Mouse (Mus musculus) large intestine, adult 2 months (tissue): ENCODE results near the gene Tnr. TPM values are rescaled to one million over a fixed set of nuclear protein-coding genes. Genes with fewer than 3 reads are reported as not detected.

Experiments
- DNase-seq: peaks from one replicate; pipeline ENCODE4 v3.0.0-alpha.2; 2012; ENCODE audit warnings: low read depth, low spot score
- WGBS: fragments of 180-500 bp; shearing (Covaris S2); methylation state at CpG from one replicate; pipeline ENCODE4 v1.1.7; 2018; 5-methylcytosine and 5-hydroxymethylcytosine counted together
- polyA plus RNA-seq: library from polyadenylated mRNA; depleted of rRNA; stranded (reverse); fragments of >200 nt; gene quantifications from 2 replicates; pipeline ENCODE4 v1.2.3, GENCODE M21; 2012

Tnr gene
- polyA plus RNA-seq, 1 experiment, result 0.04 TPM

GRCm38 (mm10) chr1:159681252-159681651 lies 157.7 kb downstream of the Tnr start:
- 58% methylated on average over 2 of the region's 2 CpGs for WGBS
- no peak for DNase-seq

- 9% methylated on average over 9 of the region's 9 CpGs for WGBS
- peak; percentile 4 for DNase-seq
Measured at GRCm38 (mm10) chr1:159686476-159687231, 163.1 kb downstream of the Tnr start.

- 46% methylated on average over 4 of the region's 4 CpGs for WGBS
- DNase-seq, result no peak
Measured at GRCm38 (mm10) chr1:159696717-159697116, 173.1 kb downstream of the Tnr start.

- DNase-seq, result no peak
- 85% methylated on average over 9 of the region's 9 CpGs for WGBS
Measured at GRCm38 (mm10) chr1:159702038-159702437, 178.5 kb downstream of the Tnr start.

GRCm38 (mm10) chr1:159704925-159705324 lies 181.4 kb downstream of the Tnr start:
- DNase-seq, result no peak
- 86% methylated on average over 3 of the region's 3 CpGs for WGBS

- no peak for DNase-seq
- 82% methylated on average over 1 of the region's 1 CpGs for WGBS
Measured at GRCm38 (mm10) chr1:159716301-159716700, 192.7 kb downstream of the Tnr start.

GRCm38 (mm10) chr1:159717016-159717415 lies 193.4 kb downstream of the Tnr start:
- WGBS, result 89% methylated on average over 9 of the region's 9 CpGs
- no peak for DNase-seq

- 83% methylated on average over 5 of the region's 5 CpGs for WGBS
- no peak for DNase-seq
Measured at GRCm38 (mm10) chr1:159723733-159724132, 200.2 kb downstream of the Tnr start.

- no peak for DNase-seq
- 71% methylated on average over 6 of the region's 6 CpGs for WGBS
Measured at GRCm38 (mm10) chr1:159729270-159729669, 205.7 kb downstream of the Tnr start.

GRCm38 (mm10) chr1:159730826-159731225 lies 207.3 kb downstream of the Tnr start:
- DNase-seq, result no peak
- WGBS, result 74% methylated on average over 4 of the region's 4 CpGs

GRCm38 (mm10) chr1:159735099-159735498 lies 211.5 kb downstream of the Tnr start:
- WGBS, result 77% methylated on average over 3 of the region's 3 CpGs

GRCm38 (mm10) chr1:159739478-159739877 lies 215.9 kb downstream of the Tnr start:
- WGBS, result 63% methylated on average over 3 of the region's 3 CpGs
- DNase-seq, result no peak

More at GRCm38 (mm10) chr1:159735099-159735498, 211.5 kb downstream of the Tnr start:
- no peak for DNase-seq

- no peak for DNase-seq
- 64% methylated on average over 3 of the region's 3 CpGs for WGBS
Measured at GRCm38 (mm10) chr1:159741237-159742002, 217.9 kb downstream of the Tnr start.

- DNase-seq, result no peak
- 68% methylated on average over 3 of the region's 3 CpGs for WGBS
Measured at GRCm38 (mm10) chr1:159742003-159742274, 218.4 kb downstream of the Tnr start.

- WGBS, result 84% methylated on average over 2 of the region's 2 CpGs
- DNase-seq, result no peak
Measured at GRCm38 (mm10) chr1:159743744-159744253, 220.2 kb downstream of the Tnr start.

- DNase-seq, result no peak
- 51% methylated on average over 2 of the region's 2 CpGs for WGBS
Measured at GRCm38 (mm10) chr1:159745311-159745710, 221.7 kb downstream of the Tnr start.

GRCm38 (mm10) chr1:159747969-159748368 lies 224.4 kb downstream of the Tnr start:
- DNase-seq, result no peak
- 73% methylated on average over 7 of the region's 7 CpGs for WGBS

GRCm38 (mm10) chr1:159750411-159750810 lies 226.8 kb downstream of the Tnr start:
- WGBS, result 80% methylated on average over 5 of the region's 5 CpGs

GRCm38 (mm10) chr1:159750876-159751275 lies 227.3 kb downstream of the Tnr start:
- DNase-seq, result no peak
- 39% methylated on average over 6 of the region's 6 CpGs for WGBS

More at GRCm38 (mm10) chr1:159750411-159750810, 226.8 kb downstream of the Tnr start:
- DNase-seq, result no peak

- no peak for DNase-seq
Measured at GRCm38 (mm10) chr1:159760970-159761369, 237.4 kb downstream of the Tnr start.

GRCm38 (mm10) chr1:159763901-159764300 lies 240.3 kb downstream of the Tnr start:
- no peak for DNase-seq
- 42% methylated on average over 2 of the region's 2 CpGs for WGBS
